Mouse (Mus musculus) neural tube, embryonic 14.5 days (tissue): ENCODE results near the gene 1700017N19Rik. TPM values are rescaled to one million over a fixed set of nuclear protein-coding genes. Genes with fewer than 3 reads are reported as not detected.

Experiments used
- ATAC-seq: fragments of 200-750 bp; cut with Nextera tagmentation; 2 replicates; pipeline ENCODE4 v1.8.0; 2017; ENCODE audit warnings: low read depth, mild to moderate bottlenecking, moderate TSS enrichment, moderate library complexity
- H3K27ac ChIP-seq: fragments of 300-500 bp; sonication (generic); 2 replicates; pipeline ENCODE4 v1.5.1; 2014; ENCODE audit warnings: low read depth, mild to moderate bottlenecking, control low read depth, low read length, moderate library complexity, mixed read lengths
- H3K27me3 ChIP-seq: fragments of 300-500 bp; sonication (generic); 2 replicates; pipeline ENCODE4 v1.6.1; 2014; ENCODE audit warnings: low read length; ENCODE audit not compliant: control insufficient read depth, insufficient read depth
- H3K36me3 ChIP-seq: fragments of 300-500 bp; sonication (generic); 2 replicates; pipeline ENCODE4 v1.6.1; 2014; ENCODE audit warnings: low read length, mixed read lengths; ENCODE audit not compliant: control insufficient read depth, insufficient read depth
- H3K4me1 ChIP-seq: fragments of 300-500 bp; sonication (generic); 2 replicates; pipeline ENCODE4 v1.6.1; 2014; ENCODE audit warnings: low read length; ENCODE audit not compliant: control insufficient read depth, insufficient read depth
- H3K4me2 ChIP-seq: fragments of 300-500 bp; sonication (generic); 2 replicates; pipeline ENCODE4 v1.6.1; 2014; ENCODE audit warnings: mild to moderate bottlenecking, low read depth, low read length, control low read depth
- H3K4me3 ChIP-seq: fragments of 300-500 bp; sonication (generic); 2 replicates; pipeline ENCODE4 v1.5.1; 2014; ENCODE audit warnings: low read depth, low read length, control low read depth, mixed read lengths
- H3K9ac ChIP-seq: fragments of 300-500 bp; sonication (generic); replicated peaks from 2 replicates; pipeline ENCODE4 v1.6.1; 2014; ENCODE audit warnings: low read depth, mild to moderate bottlenecking, control low read depth, low read length, mixed read lengths
- H3K9me3 ChIP-seq: fragments of 300-500 bp; sonication (generic); 2 replicates; pipeline ENCODE4 v1.6.1; 2016; ENCODE audit warnings: low read length; ENCODE audit not compliant: control insufficient read depth
- WGBS: fragments of 180-500 bp; shearing (Covaris S2); extraction: QIAGEN DNeasy Blood & Tissue Kit; methylation state at CpG from one replicate; pipeline ENCODE4 v1.1.7; 2014; 5-methylcytosine and 5-hydroxymethylcytosine counted together
- polyA plus RNA-seq: library from polyadenylated mRNA; unstranded; fragments of >200 nt; fragmentation: Nextera tagmentation; extraction: Ambion mirVana; gene quantifications from 2 replicates; pipeline ENCODE4 v1.2.1, GENCODE M21; 2014

The 1700017N19Rik gene
- polyA plus RNA-seq, 1 experiment from 2014 or later, result 0.25 TPM

DNA sequence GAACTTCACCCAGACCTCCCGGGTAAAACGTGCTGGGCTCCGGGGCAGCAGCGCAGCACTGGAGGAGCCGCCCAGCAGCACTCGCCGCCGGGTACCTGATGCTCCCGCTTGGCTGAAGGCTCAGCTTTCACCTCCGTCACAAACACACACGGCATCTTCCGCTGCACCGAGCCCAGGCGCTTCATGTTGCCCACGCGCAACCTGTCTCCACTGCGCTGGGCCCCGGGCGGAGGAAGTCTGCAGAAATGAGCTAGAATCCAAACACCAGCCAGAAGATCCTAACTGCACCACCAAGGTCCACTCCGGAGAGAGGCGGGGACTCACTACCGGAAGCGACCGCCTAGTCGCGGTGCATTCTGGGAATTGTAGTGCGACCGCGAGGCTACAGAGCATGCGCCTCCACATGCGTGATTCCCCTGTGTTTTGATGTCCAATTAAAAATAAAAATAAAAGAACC lies 1.3 kb upstream of the 1700017N19Rik start:
- peak overlapping the region; percentile 81 for H3K4me3 ChIP-seq
- peaks cover 7% of the 10 kb centered on the region; the same call in 1 of the 2 replicates for H3K4me1 ChIP-seq
- H3K27me3 ChIP-seq, result no peaks in the 10 kb centered on the region
- WGBS, result under 1% methylated on average over 31 of the region's 31 CpGs
- H3K4me2 ChIP-seq, result peak overlapping the region; percentile 63
- H3K27ac ChIP-seq, result peak overlapping the region; percentile 73
- ATAC-seq, result peak; percentile 99
- no peaks in the 10 kb centered on the region for H3K9me3 ChIP-seq
- no peaks in the 10 kb centered on the region for H3K36me3 ChIP-seq
- peak overlapping the region; percentile 80 for H3K9ac ChIP-seq

GRCm38 (mm10) chr10:100598339-100598738 lies 8.1 kb downstream of the 1700017N19Rik start:
- Histone ChIP-seq H3K36me3 (no peaks in the 10 kb centered on the region), H3K27me3 (no peaks in the 10 kb centered on the region), H3K9ac (no peak overlapping the region), H3K4me3 (no peak overlapping the region), H3K4me1 (no peaks in the 10 kb centered on the region), H3K27ac (no peak overlapping the region), H3K9me3 (no peaks in the 10 kb centered on the region), H3K4me2 (no peak overlapping the region)
- ATAC-seq, result no peak
- 72% methylated on average over 3 of the region's 3 CpGs for WGBS

- no peak overlapping the region for H3K27ac ChIP-seq
- no peak for ATAC-seq
- H3K4me1 ChIP-seq, result no peaks in the 10 kb centered on the region
- H3K4me2 ChIP-seq, result no peak overlapping the region
- H3K36me3 ChIP-seq, result no peaks in the 10 kb centered on the region
- WGBS, result 77% methylated on average over 9 of the region's 9 CpGs
- no peak overlapping the region for H3K9ac ChIP-seq
- no peaks in the 10 kb centered on the region for H3K9me3 ChIP-seq
- H3K27me3 ChIP-seq, result no peaks in the 10 kb centered on the region
- no peak overlapping the region for H3K4me3 ChIP-seq
Observed at GRCm38 (mm10) chr10:100603511-100603910, 13.2 kb downstream of the 1700017N19Rik start.

DNA sequence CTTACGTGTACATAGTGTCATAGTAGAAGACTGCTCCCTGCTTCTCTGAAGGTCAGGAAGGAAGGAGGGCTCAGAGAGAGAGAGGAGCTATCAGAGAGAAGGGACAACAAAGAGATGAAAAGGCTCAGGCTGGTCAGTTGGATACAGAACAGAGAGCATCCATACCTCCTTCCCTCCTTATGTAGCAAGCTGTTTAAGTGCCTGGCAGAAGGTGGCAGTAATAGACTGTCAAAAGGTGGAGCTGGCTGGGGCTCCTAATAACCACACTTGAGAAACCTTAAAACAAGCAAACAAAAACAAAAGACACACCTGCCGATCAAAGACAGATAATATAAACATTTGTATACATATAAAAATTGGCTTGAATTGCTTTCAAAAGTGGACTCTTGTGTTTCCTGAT lies 14.0 kb downstream of the 1700017N19Rik start:
- no peak overlapping the region for H3K4me2 ChIP-seq
- peak; percentile 81; the same call in 1 of the 2 replicates for ATAC-seq
- H3K4me3 ChIP-seq, result no peak overlapping the region
- 77% methylated on average over 2 of the region's 2 CpGs for WGBS
- H3K4me1 ChIP-seq, result no peaks in the 10 kb centered on the region
- no peaks in the 10 kb centered on the region for H3K36me3 ChIP-seq
- no peaks in the 10 kb centered on the region for H3K27me3 ChIP-seq
- no peak overlapping the region for H3K27ac ChIP-seq
- no peaks in the 10 kb centered on the region for H3K9me3 ChIP-seq
- no peak overlapping the region for H3K9ac ChIP-seq

DNA sequence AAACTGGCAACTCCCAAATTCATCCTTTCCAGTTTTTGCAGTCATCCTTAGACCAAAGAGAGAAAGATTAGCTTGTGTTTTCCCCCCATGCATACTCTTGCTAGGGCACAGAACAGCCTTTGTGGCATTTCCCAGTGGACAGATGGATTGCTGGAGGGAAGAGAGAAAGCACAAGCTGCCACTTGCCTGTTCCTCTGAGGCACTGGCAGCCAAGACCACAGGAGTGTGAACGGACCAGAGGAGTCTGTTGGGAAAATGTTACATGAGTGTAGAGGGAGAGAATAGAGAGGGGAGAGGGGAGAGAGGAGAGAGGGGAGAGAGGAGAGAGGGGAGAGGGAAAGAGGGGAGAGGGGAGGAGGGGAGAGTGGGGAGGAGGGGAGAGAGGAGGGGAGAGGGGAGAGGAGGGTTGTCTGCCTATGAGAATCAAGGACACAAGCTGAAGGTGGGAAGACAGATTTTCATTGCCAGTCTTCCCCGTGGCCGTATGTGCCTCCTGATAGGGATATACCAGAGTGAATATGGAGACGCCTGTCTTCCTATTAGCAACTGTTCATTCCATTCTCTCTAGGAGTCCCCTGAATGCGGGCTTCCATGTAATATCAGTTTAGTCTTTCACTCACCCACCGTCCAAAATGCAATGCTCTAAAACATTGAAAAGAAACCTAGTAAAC lies 27.1 kb downstream of the 1700017N19Rik start:
- 73% methylated on average over 6 of the region's 6 CpGs for WGBS
- Histone ChIP-seq H3K4me2 (no peak overlapping the region), H3K36me3 (no peaks in the 10 kb centered on the region), H3K4me1 (no peaks in the 10 kb centered on the region), H3K4me3 (no peak overlapping the region), H3K9ac (no peak overlapping the region), H3K27me3 (no peaks in the 10 kb centered on the region), H3K27ac (no peak overlapping the region), H3K9me3 (no peaks in the 10 kb centered on the region)
- ATAC-seq, result peak; percentile 41; the same call in 1 of the 2 replicates

DNA sequence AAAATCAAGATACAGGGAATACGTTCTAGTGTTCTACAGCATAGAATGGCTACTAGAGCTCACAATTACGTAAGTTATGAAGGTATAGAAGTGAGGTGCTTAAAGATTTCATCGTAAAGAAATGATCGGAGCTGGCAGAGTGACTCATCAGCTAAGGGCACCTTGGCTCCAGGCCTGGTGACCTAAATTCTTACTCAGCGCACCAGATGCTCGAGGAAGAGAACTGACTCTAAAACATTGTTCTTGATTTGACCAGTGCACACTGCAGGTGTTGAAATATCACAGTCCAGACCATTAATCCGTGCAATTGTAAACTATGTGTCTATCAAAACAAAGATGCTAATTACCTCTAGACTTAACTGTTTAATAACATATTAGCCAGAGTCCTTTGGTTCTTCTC lies 29.2 kb downstream of the 1700017N19Rik start:
- Histone ChIP-seq H3K27me3 (no peaks in the 10 kb centered on the region), H3K4me2 (no peak overlapping the region), H3K4me1 (no peaks in the 10 kb centered on the region), H3K9ac (no peak overlapping the region), H3K27ac (no peak overlapping the region), H3K36me3 (no peaks in the 10 kb centered on the region), H3K9me3 (no peaks in the 10 kb centered on the region), H3K4me3 (no peak overlapping the region)
- WGBS, result 94% methylated on average over 7 of the region's 7 CpGs
- ATAC-seq, result no peak

DNA sequence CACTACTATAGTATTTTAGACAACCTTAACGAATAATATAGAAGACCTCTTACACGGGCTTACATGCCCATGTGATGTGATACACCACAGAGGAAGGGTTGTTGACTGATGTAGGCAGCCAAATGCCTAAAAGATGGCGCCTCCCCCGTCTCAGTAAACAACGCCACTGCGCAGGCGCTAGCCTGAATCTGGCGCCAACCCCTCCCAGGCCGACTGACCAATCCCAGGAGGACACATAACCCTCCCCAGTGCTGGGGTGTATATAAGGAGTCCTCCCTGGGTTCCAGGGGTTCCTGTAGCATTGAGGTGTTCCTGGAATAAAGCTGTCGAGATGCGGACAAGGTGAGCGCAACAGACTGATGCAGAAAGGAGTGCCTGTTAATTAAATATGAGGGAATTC lies 29.8 kb downstream of the 1700017N19Rik start:
- 96% methylated on average over 12 of the region's 12 CpGs for WGBS
- H3K9me3 ChIP-seq, result no peaks in the 10 kb centered on the region
- H3K27me3 ChIP-seq, result no peaks in the 10 kb centered on the region
- no peak overlapping the region for H3K9ac ChIP-seq
- H3K36me3 ChIP-seq, result no peaks in the 10 kb centered on the region
- H3K4me1 ChIP-seq, result no peaks in the 10 kb centered on the region
- no peak overlapping the region for H3K4me3 ChIP-seq
- no peak overlapping the region for H3K27ac ChIP-seq
- no peak for ATAC-seq
- no peak overlapping the region for H3K4me2 ChIP-seq

DNA sequence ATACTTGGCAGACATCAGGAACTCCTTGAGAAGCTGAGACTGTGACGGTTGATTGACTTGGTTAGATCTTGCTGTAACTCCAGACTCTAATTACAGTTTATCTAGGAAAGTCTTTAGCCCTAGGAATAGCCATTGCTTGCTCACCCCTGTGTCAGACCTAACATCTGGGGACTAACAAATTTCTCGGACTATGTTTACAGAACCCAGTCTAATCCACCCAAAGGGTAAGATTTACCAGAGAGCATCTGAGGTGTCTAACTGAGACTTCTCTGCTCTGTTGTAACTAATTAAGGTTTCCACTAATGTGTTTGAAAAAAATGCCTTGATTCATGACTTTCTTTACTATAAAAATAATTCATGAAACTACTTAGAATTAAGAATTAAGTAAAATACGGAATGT lies 32.2 kb downstream of the 1700017N19Rik start:
- 83% methylated on average over 3 of the region's 3 CpGs for WGBS
- H3K4me1 ChIP-seq, result no peaks in the 10 kb centered on the region
- no peak overlapping the region for H3K4me3 ChIP-seq
- ATAC-seq, result no peak
- H3K36me3 ChIP-seq, result no peaks in the 10 kb centered on the region
- H3K9me3 ChIP-seq, result no peaks in the 10 kb centered on the region
- no peak overlapping the region for H3K9ac ChIP-seq
- no peaks in the 10 kb centered on the region for H3K27me3 ChIP-seq
- H3K4me2 ChIP-seq, result no peak overlapping the region
- no peak overlapping the region for H3K27ac ChIP-seq

- no peaks in the 10 kb centered on the region for H3K9me3 ChIP-seq
- no peaks in the 10 kb centered on the region for H3K36me3 ChIP-seq
- no peaks in the 10 kb centered on the region for H3K27me3 ChIP-seq
- no peak overlapping the region for H3K27ac ChIP-seq
- no peaks in the 10 kb centered on the region for H3K4me1 ChIP-seq
- no peak overlapping the region for H3K9ac ChIP-seq
- WGBS, result 24% methylated on average over 20 of the region's 20 CpGs
- H3K4me3 ChIP-seq, result no peak overlapping the region; the same call in 1 of the 2 replicates
- ATAC-seq, result peak; percentile 63
- peak overlapping the region; percentile 32; the same call in 1 of the 2 replicates for H3K4me2 ChIP-seq
Observed at GRCm38 (mm10) chr10:100629762-100630438, 39.6 kb downstream of the 1700017N19Rik start.
